Mouse (Mus musculus) kidney, embryonic 16.5 days (tissue): ENCODE measurements around the gene Glud1. TPM values are rescaled to one million over a fixed set of nuclear protein-coding genes. Genes with fewer than 3 reads are reported as not detected.

Experiments used
- ATAC-seq: fragments of 200-750 bp; cut with Nextera tagmentation; 2 replicates; pipeline ENCODE4 v1.8.0; 2017; ENCODE audit warnings: moderate TSS enrichment; ENCODE audit not compliant: low FRiP score, low TSS enrichment
- H3K27ac ChIP-seq: fragments of 300-500 bp; sonication (generic); 2 replicates; pipeline ENCODE4 v1.5.1; 2014; ENCODE audit warnings: low read length
- H3K27me3 ChIP-seq: fragments of 300-500 bp; sonication (generic); 2 replicates; pipeline ENCODE4 v1.6.1; 2014; ENCODE audit warnings: low read length, control low read depth, mixed read lengths; ENCODE audit not compliant: insufficient read depth
- H3K36me3 ChIP-seq: fragments of 300-500 bp; sonication (generic); 2 replicates; pipeline ENCODE4 v1.6.1; 2014; ENCODE audit warnings: low read length, control low read depth, mixed read lengths; ENCODE audit not compliant: insufficient read depth
- H3K4me1 ChIP-seq: fragments of 300-500 bp; sonication (generic); 2 replicates; pipeline ENCODE4 v1.6.1; 2014; ENCODE audit warnings: low read length, control low read depth, mixed read lengths; ENCODE audit not compliant: insufficient read depth
- H3K4me2 ChIP-seq: fragments of 300-500 bp; sonication (generic); replicated peaks from 2 replicates; pipeline ENCODE4 v1.6.1; 2014; ENCODE audit warnings: low read depth, low read length
- H3K4me3 ChIP-seq: fragments of 300-500 bp; sonication (generic); 2 replicates; pipeline ENCODE4 v1.5.1; 2014; ENCODE audit warnings: mild to moderate bottlenecking, low read length
- H3K9ac ChIP-seq: fragments of 300-500 bp; sonication (generic); replicated peaks from 2 replicates; pipeline ENCODE4 v1.6.1; 2014; ENCODE audit warnings: low read length
- H3K9me3 ChIP-seq: fragments of 300-500 bp; sonication (generic); 2 replicates; pipeline ENCODE4 v1.6.1; 2016; ENCODE audit warnings: low read length, control low read depth
- WGBS: fragments of 180-500 bp; shearing (Covaris S2); extraction: QIAGEN DNeasy Blood & Tissue Kit; methylation state at CpG from one replicate; pipeline ENCODE4 v1.1.7; 2014; 5-methylcytosine and 5-hydroxymethylcytosine counted together
- polyA plus RNA-seq: library from polyadenylated mRNA; unstranded; fragments of >200 nt; fragmentation: Nextera tagmentation; extraction: Ambion mirVana; gene quantifications from 2 replicates; pipeline ENCODE4 v1.2.1, GENCODE M21; 2015

Glud1 gene
- polyA plus RNA-seq, 1 experiment from 2014 or later = 116 TPM

DNA sequence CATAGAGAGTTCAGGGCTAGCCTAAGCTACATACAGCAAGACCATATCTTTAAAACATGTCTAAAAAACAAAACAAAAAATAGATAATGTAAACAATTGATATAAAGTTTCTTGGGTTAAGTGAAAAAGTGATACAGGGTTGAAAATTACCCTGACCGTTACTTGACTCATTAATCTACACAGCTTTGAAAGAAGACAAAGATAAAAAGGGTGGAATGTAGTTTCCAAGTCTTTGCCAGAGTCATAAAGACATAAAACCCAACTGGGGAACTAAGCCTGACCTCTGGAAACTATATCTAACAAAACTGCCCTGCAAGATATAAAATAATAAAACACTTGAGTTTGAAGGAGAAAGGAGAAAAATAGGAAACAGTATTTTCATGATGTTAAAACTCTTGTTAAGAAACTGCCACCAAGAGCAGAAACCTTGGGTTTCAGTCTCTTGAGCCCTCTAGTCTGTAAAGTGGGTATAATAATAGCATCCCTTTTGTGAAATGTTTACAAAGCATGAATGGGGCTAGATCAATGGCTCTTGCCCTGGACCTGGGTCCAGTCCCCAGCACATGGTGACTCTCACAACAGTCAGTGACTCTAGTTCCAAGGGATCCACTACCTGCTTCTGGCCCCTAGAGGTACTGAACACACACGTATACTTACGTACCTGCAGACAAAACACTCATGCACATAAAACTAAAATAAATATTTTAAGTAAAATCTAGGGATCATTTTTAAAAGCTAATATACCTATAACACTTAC, 21.1 kb upstream of the Glud1 start:
- Histone ChIP-seq H3K4me3 (no peak overlapping the region), H3K27ac (no peak overlapping the region), H3K9me3 (no peaks in the 10 kb centered on the region), H3K9ac (no peak overlapping the region), H3K36me3 (no peaks in the 10 kb centered on the region), H3K4me1 (no peaks in the 10 kb centered on the region), H3K4me2 (no peak overlapping the region), H3K27me3 (no peaks in the 10 kb centered on the region)
- no peak for ATAC-seq
- WGBS = 79% methylated on average over 3 of the region's 3 CpGs

GRCm38 (mm10) chr14:34290229-34290628, 20.3 kb upstream of the Glud1 start:
- peak; percentile 49; the same call in 1 of the 2 replicates for ATAC-seq
- Histone ChIP-seq H3K9ac (no peak overlapping the region), H3K27ac (peak overlapping the region; percentile 70; the same call in 1 of the 2 replicates), H3K4me1 (no peaks in the 10 kb centered on the region), H3K4me2 (no peak overlapping the region), H3K4me3 (no peak overlapping the region), H3K36me3 (no peaks in the 10 kb centered on the region), H3K27me3 (no peaks in the 10 kb centered on the region), H3K9me3 (no peaks in the 10 kb centered on the region)
- 57% methylated on average over 1 of the region's 1 CpGs for WGBS

- no peaks in the 10 kb centered on the region for H3K9me3 ChIP-seq
- H3K4me1 ChIP-seq = peaks cover 17% of the 10 kb centered on the region
- no peak overlapping the region for H3K4me3 ChIP-seq
- no peaks in the 10 kb centered on the region for H3K36me3 ChIP-seq
- H3K9ac ChIP-seq = no peak overlapping the region
- peak overlapping the region; percentile 79 for H3K27ac ChIP-seq
- peak; percentile 88 for ATAC-seq
- H3K4me2 ChIP-seq = no peak overlapping the region
- H3K27me3 ChIP-seq = no peaks in the 10 kb centered on the region
- 64% methylated on average over 3 of the region's 3 CpGs for WGBS
Observed at GRCm38 (mm10) chr14:34293641-34294040, 16.9 kb upstream of the Glud1 start.

DNA sequence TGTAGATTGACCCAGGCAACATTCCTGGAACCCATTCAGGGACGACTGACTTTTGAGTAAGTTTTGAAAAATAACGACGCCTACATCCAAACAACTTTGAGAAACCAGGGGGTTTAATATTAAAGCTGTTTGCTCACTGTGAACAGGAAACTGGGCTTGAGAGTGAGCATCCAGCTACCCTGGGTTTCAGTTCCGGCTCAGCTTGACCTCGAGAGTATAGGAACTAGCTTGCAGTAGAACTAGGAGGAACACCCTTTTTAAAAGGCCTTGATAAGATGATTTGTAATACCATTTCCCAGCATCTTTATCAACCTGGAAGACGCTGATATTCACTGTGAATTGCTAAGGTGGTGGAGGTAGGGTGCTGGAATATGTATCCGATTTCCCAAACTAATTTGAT, 14.2 kb upstream of the Glud1 start:
- 66% methylated on average over 7 of the region's 7 CpGs for WGBS
- Histone ChIP-seq H3K4me2 (no peak overlapping the region), H3K27ac (0 out of 2 replicates have a peak overlapping the region, but pooled peaks have one; percentile 40), H3K4me3 (no peak overlapping the region), H3K27me3 (no peaks in the 10 kb centered on the region), H3K36me3 (no peaks in the 10 kb centered on the region), H3K4me1 (peaks cover 28% of the 10 kb centered on the region), H3K9me3 (no peaks in the 10 kb centered on the region), H3K9ac (0 out of 2 replicates have a peak overlapping the region, but pooled peaks have one; percentile 19)
- ATAC-seq = no peak

GRCm38 (mm10) chr14:34297038-34297437, 13.5 kb upstream of the Glud1 start:
- H3K27me3 ChIP-seq = no peaks in the 10 kb centered on the region
- WGBS = 41% methylated on average over 4 of the region's 4 CpGs
- no peak overlapping the region for H3K9ac ChIP-seq
- H3K4me3 ChIP-seq = no peak overlapping the region
- 0 out of 2 replicates have a peak overlapping the region, but pooled peaks have one; percentile 43 for H3K27ac ChIP-seq
- H3K4me2 ChIP-seq = no peak overlapping the region
- H3K9me3 ChIP-seq = peaks cover 2% of the 10 kb centered on the region; the same call in 1 of the 2 replicates
- H3K36me3 ChIP-seq = 0 out of 2 replicates have a peak, but pooled peaks cover 2% of the 10 kb centered on the region
- no peak for ATAC-seq
- H3K4me1 ChIP-seq = peaks cover 28% of the 10 kb centered on the region

DNA sequence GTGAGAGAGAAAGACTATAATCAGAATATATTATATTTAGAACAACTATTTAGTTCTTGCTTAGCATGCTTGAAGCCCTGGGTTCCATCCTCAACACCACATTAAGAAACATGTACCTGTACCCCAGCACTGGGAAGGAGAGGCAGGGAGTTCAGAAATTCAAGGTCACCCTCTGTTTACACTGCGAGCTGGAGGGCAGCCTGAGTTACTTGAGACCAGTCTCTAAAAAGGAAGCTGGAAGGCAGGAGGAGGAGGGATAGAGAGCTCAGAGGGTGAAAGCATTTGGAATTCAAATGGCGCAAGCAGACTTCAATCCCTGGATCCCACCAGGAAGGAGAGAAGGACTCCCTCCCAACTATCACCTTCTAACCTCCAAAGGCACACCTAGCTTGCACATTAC, 12.9 kb upstream of the Glud1 start:
- H3K4me1 ChIP-seq = peaks cover 30% of the 10 kb centered on the region
- H3K9ac ChIP-seq = no peak overlapping the region
- H3K27ac ChIP-seq = no peak overlapping the region; the same call in 1 of the 2 replicates
- H3K9me3 ChIP-seq = peaks cover 3% of the 10 kb centered on the region; the same call in 1 of the 2 replicates
- H3K4me2 ChIP-seq = no peak overlapping the region
- no peaks in the 10 kb centered on the region for H3K27me3 ChIP-seq
- peak; percentile 67; the same call in 1 of the 2 replicates for ATAC-seq
- H3K4me3 ChIP-seq = no peak overlapping the region
- 0 out of 2 replicates have a peak, but pooled peaks cover 4% of the 10 kb centered on the region for H3K36me3 ChIP-seq
- 35% methylated on average over 2 of the region's 2 CpGs for WGBS

DNA sequence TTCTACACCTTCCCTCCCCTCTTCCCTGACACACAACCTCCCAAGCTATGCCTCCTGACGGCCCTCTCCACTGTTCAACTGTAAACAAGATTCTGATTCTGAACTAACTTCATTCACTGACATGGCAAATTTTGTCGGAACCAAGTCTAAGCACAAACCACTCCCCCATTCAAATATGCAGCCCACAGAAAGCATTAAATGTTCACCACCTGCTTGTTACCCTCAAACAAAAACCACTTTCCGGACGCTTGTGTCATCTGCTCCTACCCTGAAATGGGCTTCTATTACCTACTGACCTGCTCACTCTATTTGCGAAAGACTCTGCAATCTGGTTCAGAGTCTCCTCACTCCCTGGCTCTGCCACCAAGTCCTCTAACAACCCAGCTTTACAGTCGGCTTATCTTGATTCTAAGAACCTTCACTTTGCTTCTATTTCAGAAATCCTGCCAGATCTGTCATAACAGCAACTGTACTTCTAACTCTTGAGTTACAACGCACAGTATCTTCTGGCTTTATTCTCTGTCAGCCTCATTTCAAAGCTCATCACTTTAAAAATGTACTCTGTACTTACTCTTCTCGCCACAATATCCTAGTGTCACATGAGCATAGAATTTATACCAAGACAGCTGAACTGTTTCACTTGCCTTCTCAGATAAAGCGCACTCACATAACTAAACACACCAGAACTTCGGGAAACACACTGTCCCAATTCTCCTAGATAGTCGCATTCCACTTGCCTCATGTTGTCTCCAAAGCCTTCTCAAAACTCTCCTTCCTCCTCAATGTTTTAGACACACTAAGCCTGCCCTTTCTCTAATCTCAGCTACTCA, 11.4 kb upstream of the Glud1 start:
- Histone ChIP-seq H3K36me3 (0 out of 2 replicates have a peak, but pooled peaks cover 4% of the 10 kb centered on the region), H3K27ac (peak overlapping the region; percentile 38; the same call in 1 of the 2 replicates), H3K9me3 (peaks cover 3% of the 10 kb centered on the region; the same call in 1 of the 2 replicates), H3K9ac (no peak overlapping the region), H3K4me1 (peaks cover 42% of the 10 kb centered on the region), H3K4me3 (no peak overlapping the region), H3K4me2 (no peak overlapping the region), H3K27me3 (no peaks in the 10 kb centered on the region)
- no peak for ATAC-seq
- 60% methylated on average over 11 of the region's 11 CpGs for WGBS

DNA sequence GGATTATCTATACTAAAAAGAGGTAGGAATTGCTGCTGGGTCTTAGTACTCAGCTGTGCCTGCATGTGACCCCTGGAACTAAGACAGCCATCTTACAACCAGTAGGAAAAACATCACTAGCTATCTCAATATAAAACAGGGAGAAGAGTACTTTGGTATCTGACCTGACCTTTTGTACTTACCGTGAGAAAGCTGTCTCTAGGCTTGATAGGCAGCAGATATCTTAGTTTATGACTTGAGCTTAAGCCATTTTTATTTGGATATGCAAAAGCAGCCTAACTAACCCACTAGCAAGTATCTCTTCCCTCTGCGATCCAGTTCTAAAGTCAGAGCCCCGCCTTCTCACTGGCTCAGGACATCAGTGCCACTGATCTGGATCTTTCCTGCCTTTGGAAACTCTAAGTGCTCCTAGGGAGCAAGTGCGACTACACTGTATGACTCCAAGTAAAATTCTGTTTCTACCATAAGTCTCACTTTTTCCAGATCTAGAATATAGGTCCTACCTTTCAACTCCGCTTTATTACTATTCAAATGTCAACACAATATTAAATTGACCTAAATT, 7.8 kb upstream of the Glud1 start:
- Histone ChIP-seq H3K27me3 (no peaks in the 10 kb centered on the region), H3K4me1 (peaks cover 29% of the 10 kb centered on the region), H3K9ac (no peak overlapping the region), H3K27ac (peak overlapping the region; percentile 53; the same call in 1 of the 2 replicates), H3K9me3 (peaks cover 3% of the 10 kb centered on the region; the same call in 1 of the 2 replicates), H3K4me3 (no peak overlapping the region), H3K36me3 (0 out of 2 replicates have a peak, but pooled peaks cover 4% of the 10 kb centered on the region), H3K4me2 (no peak overlapping the region)
- ATAC-seq = no peak; the same call in 1 of the 2 replicates
- 58% methylated on average over 5 of the region's 5 CpGs for WGBS

DNA sequence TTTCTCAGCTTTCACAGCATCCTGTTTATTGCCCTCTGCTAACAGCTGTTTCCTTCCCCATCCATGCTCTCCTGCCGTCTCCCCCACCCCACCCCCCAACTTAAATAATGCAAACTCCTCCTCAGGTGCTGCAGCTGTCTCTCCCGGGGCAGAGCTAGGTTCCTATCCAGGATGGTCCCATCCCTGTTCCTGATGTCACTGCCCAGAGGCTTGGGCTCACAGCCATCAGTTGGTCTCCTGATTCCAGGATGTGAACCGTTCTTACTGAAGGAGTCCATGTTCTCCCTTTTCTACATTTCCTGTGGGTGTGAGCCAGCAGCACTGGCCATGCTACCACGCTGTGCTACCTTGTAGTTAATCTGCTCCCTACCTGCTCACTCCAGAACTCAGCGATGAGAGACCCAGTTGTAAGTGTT, 7.3 kb upstream of the Glud1 start:
- no peak overlapping the region for H3K9ac ChIP-seq
- H3K27ac ChIP-seq = peak overlapping the region; percentile 64
- no peak overlapping the region for H3K4me3 ChIP-seq
- no peaks in the 10 kb centered on the region for H3K27me3 ChIP-seq
- no peak overlapping the region for H3K4me2 ChIP-seq
- WGBS = 22% methylated on average over 5 of the region's 5 CpGs
- peaks cover 27% of the 10 kb centered on the region for H3K4me1 ChIP-seq
- 0 out of 2 replicates have a peak, but pooled peaks cover 4% of the 10 kb centered on the region for H3K36me3 ChIP-seq
- peaks cover 3% of the 10 kb centered on the region; the same call in 1 of the 2 replicates for H3K9me3 ChIP-seq
- ATAC-seq = peak; percentile 44
